Mouse (Mus musculus): ENCODE results near the gene Gnb3.

- no peak for TF ChIP-seq POLR2A (IDR thresholded peaks at IDR 0.05; ENCODE audit: insufficient read depth, low read depth, low read length)
- TF ChIP-seq CTCF (IDR thresholded peaks at IDR 0.05; ENCODE audit: insufficient read depth, low read depth, low read length), result no peak
Measured at GRCm38 (mm10) chr6:124811403-124811665, 28.7 kb downstream of the Gnb3 start.

Measured in olfactory bulb, adult 2 months (tissue).